Mouse (Mus musculus) neural tube, embryonic 13.5 days (tissue): Measurements from ENCODE around the gene Ttyh2. TPM values are rescaled to one million over a fixed set of nuclear protein-coding genes. Genes with fewer than 3 reads are reported as not detected.

ENCODE experiments used
- ATAC-seq: fragments of 200-750 bp; cut with Nextera tagmentation; 2 replicates; pipeline ENCODE4 v1.8.0; 2017; ENCODE audit warnings: low read depth, mild to moderate bottlenecking, moderate TSS enrichment, moderate library complexity
- H3K27ac ChIP-seq: fragments of 300-500 bp; sonication (generic); replicated peaks from 2 replicates; pipeline ENCODE4 v1.5.1; 2015; ENCODE audit warnings: moderate library complexity, mild to moderate bottlenecking, inconsistent platforms
- H3K27me3 ChIP-seq: fragments of 300-500 bp; sonication (generic); 2 replicates; pipeline ENCODE4 v1.6.1; 2015; ENCODE audit warnings: mild to moderate bottlenecking, inconsistent platforms
- H3K36me3 ChIP-seq: fragments of 300-500 bp; sonication (generic); 2 replicates; pipeline ENCODE4 v1.6.1; 2015; ENCODE audit warnings: mild to moderate bottlenecking, inconsistent platforms
- H3K4me1 ChIP-seq: fragments of 300-500 bp; sonication (generic); replicated peaks from 2 replicates; pipeline ENCODE4 v1.6.1; 2015; ENCODE audit warnings: inconsistent platforms
- H3K4me2 ChIP-seq: fragments of 300-500 bp; sonication (generic); 2 replicates; pipeline ENCODE4 v1.6.1; 2015; ENCODE audit warnings: inconsistent platforms, mild to moderate bottlenecking, moderate library complexity
- H3K4me3 ChIP-seq: fragments of 300-500 bp; sonication (generic); 2 replicates; pipeline ENCODE4 v1.5.1; 2015; ENCODE audit warnings: mild to moderate bottlenecking, inconsistent platforms
- H3K9ac ChIP-seq: fragments of 300-500 bp; sonication (generic); 2 replicates; pipeline ENCODE4 v1.6.1; 2015; ENCODE audit warnings: moderate library complexity, mild to moderate bottlenecking, inconsistent platforms
- H3K9me3 ChIP-seq: fragments of 300-500 bp; sonication (generic); 2 replicates; pipeline ENCODE4 v1.6.1; 2016; ENCODE audit warnings: inconsistent platforms
- WGBS: fragments of 180-500 bp; shearing (Covaris S2); methylation state at CpG from one replicate; pipeline ENCODE4 v1.1.7; 2015; 5-methylcytosine and 5-hydroxymethylcytosine counted together
- polyA plus RNA-seq: library from polyadenylated mRNA; unstranded; fragments of >200 nt; fragmentation: Nextera tagmentation; extraction: Ambion mirVana; gene quantifications from 2 replicates; pipeline ENCODE4 v1.2.1, GENCODE M21; 2015

Gene Ttyh2
- polyA plus RNA-seq, 1 experiment from 2014 or later: 38.8 TPM

DNA sequence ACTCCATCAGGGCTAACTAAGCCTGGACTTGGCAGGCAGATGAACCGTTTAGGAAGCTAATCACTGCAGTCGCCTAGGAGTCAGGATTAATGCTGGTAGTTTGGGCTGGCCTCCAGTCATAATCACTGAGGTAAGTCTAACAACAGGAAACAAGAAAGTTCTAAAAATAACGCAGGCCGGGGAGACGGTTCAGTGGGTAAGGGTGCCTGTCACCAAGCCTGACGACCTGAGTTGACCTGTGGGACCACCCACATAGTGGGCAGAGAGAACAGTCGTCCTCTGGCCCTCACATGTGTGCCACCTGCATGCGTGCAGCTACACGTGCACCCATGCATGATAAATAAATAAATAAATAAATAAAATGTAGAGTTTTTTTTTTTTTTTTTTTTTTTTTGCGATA is 65.4 kb downstream of the Ttyh2 start:
- Histone ChIP-seq H3K36me3 (no peaks in the 10 kb centered on the region), H3K4me2 (no peak overlapping the region), H3K9me3 (no peaks in the 10 kb centered on the region), H3K27ac (no peak overlapping the region), H3K9ac (no peak overlapping the region), H3K4me1 (peaks cover 22% of the 10 kb centered on the region), H3K4me3 (no peak overlapping the region), H3K27me3 (peaks cover 10% of the 10 kb centered on the region; the same call in 1 of the 2 replicates)
- ATAC-seq: no peak
- 23% methylated on average over 10 of the region's 10 CpGs for WGBS

DNA sequence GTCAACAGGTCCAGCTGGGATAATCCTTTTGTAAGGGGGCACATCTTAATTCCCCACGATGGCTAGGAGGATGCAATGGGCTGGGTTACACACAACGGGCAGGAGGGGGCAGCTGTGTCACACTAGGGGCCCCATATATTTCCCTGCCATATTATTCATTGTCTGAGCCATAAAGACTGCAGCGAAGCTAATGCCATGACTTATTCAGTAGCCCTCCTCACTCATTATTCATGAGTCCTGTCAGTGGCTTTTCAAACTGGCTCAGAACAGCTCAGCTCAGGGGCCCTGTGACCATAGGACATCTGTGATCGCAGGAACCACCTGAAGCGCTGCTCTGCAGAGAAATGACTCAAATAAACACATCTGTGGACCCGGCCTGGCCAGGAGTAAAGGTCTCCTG is 66.2 kb downstream of the Ttyh2 start:
- peaks cover 22% of the 10 kb centered on the region for H3K4me1 ChIP-seq
- H3K4me2 ChIP-seq: no peak overlapping the region
- no peaks in the 10 kb centered on the region for H3K36me3 ChIP-seq
- H3K27ac ChIP-seq: no peak overlapping the region; the same call in 1 of the 2 replicates
- peaks cover 10% of the 10 kb centered on the region; the same call in 1 of the 2 replicates for H3K27me3 ChIP-seq
- no peak overlapping the region for H3K9ac ChIP-seq
- peak; percentile 44; the same call in 1 of the 2 replicates for ATAC-seq
- 8% methylated on average over 6 of the region's 6 CpGs for WGBS
- H3K4me3 ChIP-seq: no peak overlapping the region
- no peaks in the 10 kb centered on the region for H3K9me3 ChIP-seq

DNA sequence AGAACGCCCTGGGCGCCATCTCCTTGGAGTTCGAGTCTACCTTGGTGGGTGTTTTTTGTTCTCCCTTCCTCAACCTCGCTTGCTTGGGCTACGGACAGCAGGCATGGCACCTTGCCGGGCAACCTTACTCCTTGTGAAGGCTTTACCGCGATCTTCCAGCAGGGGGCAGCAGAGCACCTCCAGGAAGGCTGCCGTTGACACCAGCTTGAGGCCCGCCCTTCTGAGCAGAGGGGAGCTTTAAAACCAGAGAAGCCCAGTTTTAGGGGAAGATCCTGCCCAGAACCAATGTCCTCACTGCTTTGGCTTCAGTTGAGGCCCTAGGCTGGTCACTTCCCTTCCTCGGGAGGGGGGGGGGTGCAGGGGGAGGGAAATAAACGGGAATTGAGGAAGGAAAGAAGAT is 69.9 kb downstream of the Ttyh2 start:
- no peak overlapping the region for H3K27ac ChIP-seq
- peak overlapping the region; percentile 47 for H3K4me2 ChIP-seq
- ATAC-seq: peak; percentile 60; the same call in 1 of the 2 replicates
- under 1% methylated on average over 12 of the region's 12 CpGs for WGBS
- H3K27me3 ChIP-seq: peaks cover 3% of the 10 kb centered on the region; the same call in 1 of the 2 replicates
- no peak overlapping the region for H3K4me3 ChIP-seq
- no peaks in the 10 kb centered on the region for H3K9me3 ChIP-seq
- H3K9ac ChIP-seq: 0 out of 2 replicates have a peak overlapping the region, but pooled peaks have one; percentile 43
- H3K36me3 ChIP-seq: no peaks in the 10 kb centered on the region
- H3K4me1 ChIP-seq: peaks cover 21% of the 10 kb centered on the region

DNA sequence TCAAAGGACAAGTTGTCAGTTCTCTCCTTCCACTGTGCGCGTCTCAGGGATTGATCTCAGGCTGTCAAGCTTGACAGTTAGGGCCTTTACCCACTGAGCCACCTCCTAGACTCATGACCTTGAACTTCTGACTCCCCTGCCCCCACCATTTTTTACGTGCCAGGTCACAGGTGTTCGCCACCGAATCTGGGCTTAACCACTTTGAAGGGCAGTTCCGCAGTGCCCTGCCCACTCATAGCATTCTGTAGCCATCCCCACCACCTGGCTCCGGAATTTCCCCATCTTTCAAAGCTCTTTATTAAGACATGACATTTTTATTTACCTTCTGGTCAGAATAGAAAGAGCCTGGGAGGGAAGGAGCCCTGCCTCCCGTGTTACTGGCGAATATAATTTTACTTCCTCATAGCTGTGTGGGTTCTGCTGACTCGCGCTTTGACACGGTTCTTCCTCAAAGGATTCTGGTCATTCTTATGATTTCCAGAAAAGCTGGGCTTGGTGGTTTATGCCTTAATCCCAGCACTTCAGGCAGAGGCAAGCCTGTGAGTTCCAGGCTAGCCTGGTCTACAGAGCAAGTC is 72.4 kb downstream of the Ttyh2 start:
- H3K4me2 ChIP-seq: no peak overlapping the region
- 67% methylated on average over 12 of the region's 12 CpGs for WGBS
- no peak overlapping the region for H3K4me3 ChIP-seq
- H3K36me3 ChIP-seq: no peaks in the 10 kb centered on the region
- no peak for ATAC-seq
- no peak overlapping the region for H3K27ac ChIP-seq
- H3K4me1 ChIP-seq: peaks cover 3% of the 10 kb centered on the region; the same call in 1 of the 2 replicates
- no peaks in the 10 kb centered on the region for H3K9me3 ChIP-seq
- no peak overlapping the region for H3K9ac ChIP-seq
- peaks cover 3% of the 10 kb centered on the region; the same call in 1 of the 2 replicates for H3K27me3 ChIP-seq

DNA sequence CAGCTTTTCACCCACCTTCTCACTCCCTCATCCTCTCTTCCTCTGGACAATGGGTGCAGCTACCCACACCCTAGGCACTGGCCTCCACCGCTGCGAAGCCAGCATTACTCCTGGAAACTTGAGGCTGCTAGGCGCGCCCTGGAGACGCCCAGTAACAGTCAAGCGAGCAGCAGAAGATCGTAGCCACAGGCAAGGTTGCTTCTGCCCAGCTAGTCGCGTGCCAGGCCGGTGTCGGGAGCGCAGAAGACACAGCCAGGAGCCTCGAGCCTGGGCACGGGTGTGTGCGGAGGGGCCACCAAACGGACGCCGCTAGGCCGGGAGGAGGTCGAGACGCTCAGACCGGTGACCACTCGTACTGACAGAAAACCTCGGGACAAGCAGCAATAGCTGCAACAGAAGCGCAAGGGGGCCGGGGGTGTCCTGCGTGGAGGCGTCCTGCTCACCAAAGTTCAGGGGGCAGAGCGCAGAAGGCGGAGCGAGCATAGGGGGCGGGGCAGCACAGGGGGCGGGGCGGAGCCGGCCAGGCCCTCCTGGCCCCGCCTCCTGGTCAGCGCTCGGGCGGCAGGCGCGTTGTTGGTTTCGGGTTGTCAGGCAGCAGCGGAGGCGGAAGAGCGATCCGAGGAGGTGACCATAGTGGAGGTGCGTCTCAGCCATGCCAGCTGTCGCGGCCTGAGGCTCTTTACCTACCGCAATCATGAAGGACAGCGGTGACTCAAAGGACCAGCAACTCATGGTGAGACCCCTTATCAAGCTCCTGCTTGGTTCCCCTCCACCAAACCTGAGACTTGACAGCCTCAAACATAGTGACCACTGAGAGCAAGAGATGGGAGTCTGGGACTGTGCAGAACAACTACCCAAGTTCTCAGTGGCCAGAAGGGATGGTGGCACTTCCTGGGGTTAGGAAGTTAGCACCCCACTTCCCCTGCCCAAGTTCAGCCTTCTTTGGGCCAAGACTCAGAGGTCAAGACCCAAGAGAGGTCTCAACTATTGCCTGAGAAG is 89.9 kb downstream of the Ttyh2 start, which contains the start of gene Kif19a:
Gene Kif19a (plus strand): TSS at position 569 of the 999 bp plus-strand sequence.
- ATAC-seq: peak; percentile 45

DNA sequence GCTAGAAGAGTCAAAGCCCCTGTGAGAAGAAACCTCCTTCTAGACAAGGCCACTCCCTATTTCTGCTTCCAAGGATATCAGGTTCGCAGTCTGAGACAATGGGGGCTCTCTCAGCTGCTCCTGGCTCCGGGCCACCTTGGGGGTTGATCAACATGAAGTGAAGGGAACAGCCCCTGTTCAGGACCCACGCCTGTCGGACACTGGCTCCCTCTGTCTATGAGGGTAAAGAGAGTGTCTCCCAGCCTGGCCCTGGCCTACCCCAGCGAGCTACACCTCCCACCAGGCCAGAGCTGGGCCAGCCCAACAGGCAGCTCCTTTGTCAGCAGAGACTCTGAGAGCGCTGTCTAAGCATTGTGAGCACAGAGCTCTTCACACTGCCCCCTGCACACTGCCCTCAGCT is 94.7 kb downstream of the Ttyh2 start:
- 48% methylated on average over 6 of the region's 6 CpGs for WGBS
- Histone ChIP-seq H3K4me1 (peaks cover 24% of the 10 kb centered on the region), H3K4me3 (no peak overlapping the region), H3K27ac (peak overlapping the region; percentile 2), H3K27me3 (peaks cover 22% of the 10 kb centered on the region), H3K4me2 (no peak overlapping the region), H3K9ac (no peak overlapping the region), H3K36me3 (no peaks in the 10 kb centered on the region), H3K9me3 (no peaks in the 10 kb centered on the region)
- ATAC-seq: peak; percentile 64

More for the DNA sequence above, 89.9 kb downstream of the Ttyh2 start, which contains the start of gene Kif19a:
- Histone ChIP-seq H3K4me2 (peak within 1 kb of the TSS; percentile 76), H3K36me3 (no peaks in the 10 kb centered on the region), H3K4me1 (peaks cover 17% of the 10 kb centered on the region), H3K27me3 (peaks cover 38% of the 10 kb centered on the region), H3K9ac (peak within 1 kb of the TSS; percentile 63), H3K27ac (no peak within 1 kb of the TSS), H3K9me3 (no peaks in the 10 kb centered on the region), H3K4me3 (peak within 1 kb of the TSS; percentile 41)
- 2% methylated on average over 51 of the region's 51 CpGs for WGBS

Other genes starting within 250 kb of the Ttyh2 start
- gene Rpl38, start 6.9 kb upstream of the Ttyh2 start, polyA plus RNA-seq: 821 and 850 TPM in 2 replicates
- 2.9 TPM in 2 replicates for gene Dnaic2, start 52.0 kb downstream of the Ttyh2 start, polyA plus RNA-seq
- 1.3 and 1.6 TPM in 2 replicates for gene Kif19a, start 90.0 kb downstream of the Ttyh2 start, polyA plus RNA-seq
- gene Btbd17, start 120.5 kb downstream of the Ttyh2 start, polyA plus RNA-seq: 19.4 and 22.7 TPM in 2 replicates
- not detected in 2 replicates for gene Gpr142, start 123.5 kb downstream of the Ttyh2 start, polyA plus RNA-seq
- 14.2 and 15.6 TPM in 2 replicates for gene Gprc5c, start 175.7 kb downstream of the Ttyh2 start, polyA plus RNA-seq
- gene Cd300a, start 214.6 kb downstream of the Ttyh2 start, polyA plus RNA-seq: 1.2 and 2.8 TPM in 2 replicates